Mouse (Mus musculus) ES-Bruce4 (cell line): ENCODE measurements around the gene Qrfp. TPM values are rescaled to one million over a fixed set of nuclear protein-coding genes. Genes with fewer than 3 reads are reported as not detected.
A peak's percentile ranks its signal among the peaks of the same experiment; 100 is the strongest.

Experiments
- H3K27ac ChIP-seq: 2 replicates; pipeline ENCODE4 v1.5.1; 2012; ENCODE audit warnings: low read length, inconsistent platforms; ENCODE audit not compliant: insufficient read depth
- H3K27me3 ChIP-seq: 2 replicates; pipeline ENCODE4 v1.6.1; 2012; ENCODE audit warnings: mild to moderate bottlenecking, low read length, inconsistent platforms; ENCODE audit not compliant: control insufficient read depth, poor library complexity, insufficient read depth, severe bottlenecking
- H3K36me3 ChIP-seq: 2 replicates; pipeline ENCODE4 v1.6.1; 2012; ENCODE audit warnings: inconsistent platforms, mild to moderate bottlenecking, low read length, moderate library complexity; ENCODE audit not compliant: control insufficient read depth, poor library complexity, insufficient read depth, severe bottlenecking
- H3K4me1 ChIP-seq: one replicate; pipeline ENCODE4 v1.8.1; 2011; ENCODE audit warnings: low read length; ENCODE audit not compliant: control insufficient read depth, insufficient read depth
- H3K4me3 ChIP-seq: 2 replicates; pipeline ENCODE4 v1.5.1; 2011; ENCODE audit warnings: low read depth, mild to moderate bottlenecking, low read length
- H3K9ac ChIP-seq: 2 replicates; pipeline ENCODE4 v1.6.1; 2012; ENCODE audit warnings: low read depth, mild to moderate bottlenecking, inconsistent platforms; ENCODE audit not compliant: poor library complexity, severe bottlenecking
- H3K9me3 ChIP-seq: replicated peaks from 2 replicates; pipeline ENCODE4 v1.6.1; 2012; ENCODE audit warnings: mild to moderate bottlenecking, low read length, inconsistent platforms; ENCODE audit not compliant: control insufficient read depth, poor library complexity, insufficient read depth, severe bottlenecking
- CTCF ChIP-seq: IDR thresholded peaks from one replicate; pipeline ENCODE4 v1.8.1; 2011; ENCODE audit warnings: low read depth, low read length
- EP300 ChIP-seq: IDR thresholded peaks from 2 replicates; pipeline ENCODE4 v1.6.1; 2011; ENCODE audit warnings: low read depth, low read length; ENCODE audit not compliant: insufficient read depth
- POLR2A ChIP-seq: IDR thresholded peaks from one replicate; pipeline ENCODE4 v1.8.1; 2011; ENCODE audit warnings: low read length; ENCODE audit not compliant: insufficient read depth
- polyA plus RNA-seq: library from polyadenylated mRNA; stranded (reverse); fragments of >200 nt; gene quantifications from 2 replicates; pipeline ENCODE4 v1.2.4, GENCODE M21; 2011; ENCODE audit warnings: low read depth; ENCODE audit not compliant: missing spikeins, insufficient read depth, insufficient read length

The Qrfp gene
- polyA plus RNA-seq, 1 experiment, result not detected

DNA sequence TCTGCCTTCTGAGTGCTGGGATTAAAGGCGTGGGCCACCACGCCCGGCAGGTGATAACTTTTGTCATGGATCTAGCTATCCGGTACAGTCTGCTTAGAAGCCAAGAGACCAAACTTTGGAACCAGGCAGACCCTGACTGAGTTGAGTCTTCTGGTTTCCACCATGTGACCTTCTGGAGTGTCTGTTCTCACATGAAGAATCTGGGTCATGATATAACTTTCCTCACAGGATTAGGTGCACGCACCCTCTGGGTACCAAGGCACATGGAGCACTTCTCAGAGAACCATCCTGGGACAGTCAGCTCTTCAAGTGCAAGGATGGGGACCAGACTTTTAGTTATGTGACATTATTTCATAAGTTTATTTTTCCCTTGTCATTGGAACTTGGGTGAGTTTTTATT lies 51.4 kb downstream of the Qrfp start:
- Histone ChIP-seq H3K4me1 (peaks cover 2% of the 10 kb centered on the region), H3K27ac (no peak overlapping the region), H3K27me3 (no peaks in the 10 kb centered on the region), H3K4me3 (no peak overlapping the region), H3K36me3 (no peaks in the 10 kb centered on the region), H3K9me3 (no peaks in the 10 kb centered on the region), H3K9ac (peak overlapping the region; percentile 86)
- TF ChIP-seq CTCF, result no peak
- no peak for TF ChIP-seq EP300
- no peak for TF ChIP-seq POLR2A

DNA sequence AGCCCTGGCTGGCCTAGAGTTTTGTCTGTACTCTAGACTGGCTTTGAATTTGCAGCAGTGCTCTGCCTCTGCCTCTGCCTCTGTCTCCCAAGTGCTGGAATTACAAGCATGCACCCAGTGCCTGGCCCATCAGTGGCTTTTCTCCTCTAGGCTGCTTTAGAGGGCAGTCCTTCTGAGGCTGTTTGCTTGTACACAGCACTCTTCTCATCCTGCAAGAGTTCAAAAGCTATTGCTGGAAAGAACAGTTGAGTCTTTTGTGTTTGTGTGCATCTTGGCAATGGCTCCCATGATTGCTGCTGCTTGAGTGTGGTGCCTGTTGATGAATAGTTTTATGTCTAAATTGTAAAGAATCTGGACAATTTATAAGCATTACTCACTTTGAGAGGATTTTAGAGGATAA lies 52.9 kb downstream of the Qrfp start:
- Histone ChIP-seq H3K27me3 (no peaks in the 10 kb centered on the region), H3K9ac (no peak overlapping the region), H3K9me3 (no peaks in the 10 kb centered on the region), H3K36me3 (no peaks in the 10 kb centered on the region), H3K4me1 (peaks cover 4% of the 10 kb centered on the region), H3K27ac (no peak overlapping the region), H3K4me3 (no peak overlapping the region)
- TF ChIP-seq POLR2A, result no peak
- no peak for TF ChIP-seq CTCF
- TF ChIP-seq EP300, result no peak

Other genes starting within 250 kb of the Qrfp start
- gene Fubp3, start 237.9 kb downstream of the Qrfp start, polyA plus RNA-seq, result 83.7 and 87.6 TPM in 2 replicates
- gene Prdm12, start 170.5 kb downstream of the Qrfp start, polyA plus RNA-seq, result not detected in 2 replicates
- 61.8 and 71.3 TPM in 2 replicates for gene Exosc2, start 139.9 kb downstream of the Qrfp start, polyA plus RNA-seq
- 42.9 and 44.8 TPM in 2 replicates for gene Abl1, start 122.2 kb downstream of the Qrfp start, polyA plus RNA-seq
- not detected in 2 replicates for gene Fibcd1, start 35.4 kb upstream of the Qrfp start, polyA plus RNA-seq
- not detected in 2 replicates for gene Lamc3, start 76.7 kb upstream of the Qrfp start, polyA plus RNA-seq
- gene Aif1l, start 139.6 kb upstream of the Qrfp start, polyA plus RNA-seq, result 29.1 and 40.5 TPM in 2 replicates
- 89.7 and 91.9 TPM in 2 replicates for gene Nup214, start 163.9 kb upstream of the Qrfp start, polyA plus RNA-seq